Mouse (Mus musculus) spleen, postnatal 14 days (tissue): ENCODE results near the gene Slc39a7.
A peak's percentile ranks its signal among the peaks of the same experiment; 100 is the strongest.

ENCODE experiments used
- DNase-seq, 2 experiments: peaks; one replicate each; pipeline ENCODE4 v3.0.0; 2021 to 2022; ENCODE audit warnings: low spot score in 2 of 2

Slc39a7 gene

GRCm38 (mm10) chr17:34031465-34032173 lies at the start of gene Slc39a7, which contains the start of gene Rxrb:
Gene Slc39a7 (minus strand): TSS chr17:34031682.
Gene Rxrb (plus strand): TSS chr17:34031812.
- DNase-seq, result peak; percentile 99 to 100

DNA sequence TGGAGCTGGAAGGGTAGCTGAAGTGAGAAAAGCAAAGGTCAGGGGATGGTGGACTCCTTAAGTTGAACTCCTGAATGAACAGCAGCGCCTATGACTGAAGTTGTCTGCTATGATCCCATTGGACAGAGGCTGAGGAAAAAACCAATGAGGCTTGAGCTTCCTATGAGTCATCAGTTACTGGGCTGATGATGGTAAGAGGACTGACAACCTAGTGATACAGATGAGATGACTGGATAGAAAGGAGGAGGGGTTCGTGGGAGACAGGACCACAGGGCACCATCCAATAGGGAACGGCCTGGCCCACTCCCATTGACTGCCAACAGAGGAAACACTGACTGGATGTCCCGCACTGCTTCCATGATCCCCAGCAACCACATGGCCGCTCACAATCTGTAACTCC lies 48.1 kb upstream of the Slc39a7 start:
- DNase-seq, result no peak

DNA sequence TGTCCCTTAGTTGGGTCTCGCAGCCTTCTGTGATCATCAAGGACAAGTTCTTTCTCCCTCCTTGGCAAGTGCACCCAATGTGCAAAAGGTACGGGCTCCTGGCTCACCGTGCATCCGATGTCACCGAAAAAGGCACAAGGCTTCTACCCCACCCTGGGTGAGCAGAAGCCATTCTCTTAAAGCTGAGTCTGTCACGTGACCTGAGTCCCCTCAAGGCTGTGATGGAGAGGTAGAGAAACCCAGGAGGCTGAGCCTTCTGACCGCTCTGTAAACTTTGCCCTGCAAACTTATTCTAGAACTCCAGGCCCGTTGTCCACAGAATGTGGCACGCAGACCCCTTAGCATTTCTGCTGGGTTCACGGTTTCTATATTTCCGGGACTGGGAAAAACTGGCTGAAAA lies 47.5 kb upstream of the Slc39a7 start:
- DNase-seq, result no peak

- DNase-seq, result no peak
These were observed 46.7 kb upstream of the Slc39a7 start for GRCm38 (mm10) chr17:34078148-34078547.

- peak; percentile 43 to 70 for DNase-seq
These were observed 46.1 kb upstream of the Slc39a7 start for GRCm38 (mm10) chr17:34077549-34077948.

DNA sequence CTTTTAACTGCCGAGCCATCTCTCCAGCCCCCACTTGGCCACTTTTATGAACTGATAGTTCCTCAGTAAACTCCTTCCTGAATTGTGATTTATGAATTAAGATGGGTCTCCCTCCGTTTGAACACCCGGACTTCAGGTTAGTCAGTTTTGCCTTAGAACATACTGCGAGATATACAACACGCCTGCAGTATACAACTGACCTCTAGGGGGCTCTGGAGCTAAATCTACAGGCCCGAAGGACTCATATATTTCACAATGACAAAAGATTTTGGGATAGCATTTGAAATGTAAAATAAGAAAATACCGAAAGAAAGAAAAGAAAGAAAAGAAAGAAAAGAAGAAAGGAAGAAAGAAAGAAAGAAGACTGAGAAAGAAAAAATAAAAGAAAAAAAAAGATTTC lies 43.8 kb upstream of the Slc39a7 start:
- peak; percentile 43 to 71 for DNase-seq

DNA sequence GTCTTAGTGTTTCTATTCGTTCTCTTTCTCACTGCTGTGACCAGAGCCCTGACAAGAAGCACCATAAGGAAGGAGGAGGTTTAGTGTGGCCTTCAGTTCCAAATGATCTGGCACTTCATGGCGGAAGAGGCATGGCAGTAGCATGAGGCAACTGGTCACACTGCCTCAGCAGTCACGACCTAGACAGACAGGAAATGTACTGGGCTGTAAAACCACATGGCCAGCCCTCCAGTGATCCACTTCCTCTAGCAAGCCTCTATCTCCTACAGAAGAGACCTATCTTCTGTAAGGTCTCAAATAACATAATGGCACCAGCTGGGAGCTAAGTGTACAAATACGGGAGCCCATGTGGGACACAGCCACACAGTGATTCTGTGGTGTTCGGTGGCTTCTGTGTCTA lies 40.6 kb upstream of the Slc39a7 start:
- no peak for DNase-seq

DNA sequence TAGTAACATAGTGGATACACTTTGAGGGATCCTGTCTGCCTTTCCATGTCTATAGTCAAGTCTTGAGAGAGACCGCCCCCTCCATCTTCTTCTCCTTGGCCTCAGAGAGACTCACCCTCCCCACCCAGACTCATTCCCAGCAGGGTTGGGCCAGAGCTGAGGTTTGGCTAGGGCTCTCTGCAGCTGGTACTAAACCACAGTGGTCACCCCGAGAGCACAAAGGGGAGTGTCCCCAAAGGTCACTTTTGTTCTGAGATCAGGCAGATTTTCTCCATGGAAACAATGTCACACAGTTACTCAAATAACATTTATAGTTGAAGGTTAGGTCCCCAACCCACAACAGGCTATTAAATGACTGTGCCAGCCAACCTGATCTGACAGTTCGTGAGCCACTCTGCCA lies 37.4 kb upstream of the Slc39a7 start:
- no peak for DNase-seq

- no peak for DNase-seq
These were observed 25.7 kb upstream of the Slc39a7 start for GRCm38 (mm10) chr17:34057224-34057623.

DNA sequence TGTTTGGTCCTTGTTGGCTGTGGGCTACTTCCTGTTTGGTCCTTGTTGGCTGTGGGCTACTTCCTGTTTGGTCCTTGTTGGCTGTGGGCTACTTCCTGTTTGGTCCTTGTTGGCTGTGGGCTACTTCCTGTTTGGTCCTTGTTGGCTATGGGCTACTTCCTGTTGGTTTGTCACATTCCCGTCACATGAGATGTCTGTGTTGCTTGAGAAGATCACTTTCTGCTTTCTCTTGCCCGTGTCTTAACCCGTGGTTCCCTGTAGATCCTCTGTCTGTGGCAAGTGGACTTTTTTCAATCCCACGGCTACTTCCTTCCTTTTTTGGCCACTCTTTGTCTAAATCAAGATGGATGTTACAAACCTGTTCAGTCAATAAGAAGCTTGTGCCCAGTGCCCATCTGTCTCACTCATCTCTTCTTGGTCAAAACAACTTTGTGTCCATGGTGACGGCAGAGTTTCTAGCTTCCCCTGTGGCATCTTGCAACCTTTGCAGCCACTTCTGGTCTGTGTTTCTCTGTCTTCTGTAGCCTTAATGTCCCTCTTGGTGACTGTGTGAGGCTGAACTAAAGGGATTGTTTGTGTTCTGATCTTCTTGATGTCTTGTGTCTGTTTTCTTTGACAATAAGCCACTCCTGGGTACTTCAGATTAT lies 16.0 kb upstream of the Slc39a7 start:
- DNase-seq, result no peak

GRCm38 (mm10) chr17:34045941-34046340 lies 14.5 kb upstream of the Slc39a7 start:
- no peak for DNase-seq

DNA sequence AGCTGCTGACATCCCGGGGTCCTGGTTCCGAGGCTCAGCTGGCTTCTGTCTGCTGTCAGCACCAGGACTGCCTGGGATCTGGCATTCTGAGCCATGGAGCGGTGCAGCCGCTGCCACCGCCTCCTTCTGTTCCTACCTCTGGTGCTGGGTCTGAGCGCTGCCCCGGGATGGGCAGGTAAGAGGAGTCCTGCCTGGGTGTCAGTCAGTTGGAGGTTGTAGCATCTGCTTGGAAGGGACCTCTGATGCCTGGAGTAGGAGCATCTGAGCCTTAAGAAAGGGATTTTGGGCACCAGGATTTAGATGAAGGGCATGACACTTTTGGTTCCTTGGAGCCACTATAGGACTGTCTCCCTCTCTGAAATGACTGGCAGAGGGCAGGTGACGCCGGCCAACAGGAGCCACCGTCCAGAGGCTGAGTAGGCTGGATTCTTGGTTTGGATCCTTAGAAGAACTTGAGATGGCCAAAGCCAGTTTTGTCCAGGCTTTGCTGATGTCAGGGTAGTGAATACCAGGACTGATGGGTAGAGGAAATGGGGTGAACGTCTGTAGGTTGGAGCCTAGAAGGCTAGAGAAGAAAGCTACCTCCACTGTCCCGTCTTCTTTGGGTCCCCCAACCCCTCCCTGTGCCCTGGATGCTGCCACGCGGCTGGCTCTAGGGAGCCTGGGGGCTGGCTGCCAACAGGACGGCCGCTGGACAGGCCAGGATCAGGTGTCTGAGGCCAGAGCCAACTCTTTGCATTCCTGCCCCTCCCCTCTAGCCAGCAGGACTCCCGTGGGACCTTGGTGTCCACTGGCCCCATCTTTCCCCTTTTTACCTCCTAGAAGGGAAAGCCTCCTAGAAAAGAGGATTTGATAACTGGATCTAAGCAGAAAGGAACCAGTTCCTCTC lies 8.3 kb upstream of the Slc39a7 start:
- DNase-seq, result no peak

DNA sequence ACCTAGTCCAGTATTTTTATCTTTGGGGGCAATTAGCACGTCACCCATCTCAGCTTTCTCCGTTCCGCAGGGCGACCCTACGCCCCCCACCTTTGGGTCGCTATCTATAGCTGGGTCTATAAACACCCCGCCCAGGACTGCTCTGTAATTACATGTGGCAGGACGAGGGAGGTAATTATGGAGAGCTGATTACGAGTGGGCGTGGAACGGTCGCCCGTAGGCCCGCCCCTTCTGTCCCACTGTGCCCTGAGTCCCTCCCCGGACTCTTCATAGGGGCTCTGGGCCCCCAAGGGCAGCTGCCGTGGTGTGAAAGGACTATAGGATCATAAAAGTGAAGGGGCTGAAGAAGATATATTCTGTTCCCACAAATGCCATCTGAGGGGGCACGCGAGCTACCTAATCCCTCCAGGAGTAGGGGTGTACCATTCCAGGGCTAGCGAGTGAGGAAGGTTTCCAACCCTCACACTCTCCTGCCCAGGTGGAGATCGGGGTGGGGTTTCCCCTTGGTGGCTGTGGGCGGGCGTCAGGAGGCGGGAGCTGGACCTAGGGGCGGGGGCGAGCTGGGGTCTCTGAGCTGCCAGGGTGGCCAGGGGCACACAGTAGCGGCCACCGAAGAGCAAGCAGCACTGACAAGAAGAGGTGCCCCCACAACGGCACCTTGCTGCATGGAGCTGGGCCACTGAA lies 7.5 kb upstream of the Slc39a7 start, which contains the start of gene Col11a2:
TSS of gene Col11a2 (plus strand) at position 560 of the 684 bp plus-strand sequence.
- DNase-seq, result no peak

- DNase-seq, result no peak
These were observed 7.0 kb upstream of the Slc39a7 start for GRCm38 (mm10) chr17:34038440-34038839.

DNA sequence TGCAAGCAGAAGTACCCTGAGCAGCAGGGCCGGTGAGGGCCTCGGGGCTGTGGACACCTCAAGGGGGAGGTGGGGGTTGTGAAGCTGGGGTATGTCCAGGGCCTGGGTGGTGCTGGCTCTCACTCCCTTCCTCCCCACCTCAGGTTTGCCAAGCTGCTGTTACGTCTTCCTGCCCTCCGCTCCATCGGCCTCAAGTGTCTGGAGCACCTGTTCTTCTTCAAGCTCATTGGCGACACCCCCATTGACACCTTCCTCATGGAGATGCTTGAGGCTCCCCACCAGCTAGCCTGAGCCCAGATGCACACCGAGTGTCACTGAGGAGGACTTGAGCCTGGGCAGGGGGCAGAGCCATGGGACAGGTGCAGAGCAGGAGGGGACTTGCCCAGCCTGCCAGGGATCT lies 5.8 kb upstream of the Slc39a7 start:
- no peak for DNase-seq

GRCm38 (mm10) chr17:34036647-34037046 lies 5.2 kb upstream of the Slc39a7 start:
- no peak for DNase-seq

DNA sequence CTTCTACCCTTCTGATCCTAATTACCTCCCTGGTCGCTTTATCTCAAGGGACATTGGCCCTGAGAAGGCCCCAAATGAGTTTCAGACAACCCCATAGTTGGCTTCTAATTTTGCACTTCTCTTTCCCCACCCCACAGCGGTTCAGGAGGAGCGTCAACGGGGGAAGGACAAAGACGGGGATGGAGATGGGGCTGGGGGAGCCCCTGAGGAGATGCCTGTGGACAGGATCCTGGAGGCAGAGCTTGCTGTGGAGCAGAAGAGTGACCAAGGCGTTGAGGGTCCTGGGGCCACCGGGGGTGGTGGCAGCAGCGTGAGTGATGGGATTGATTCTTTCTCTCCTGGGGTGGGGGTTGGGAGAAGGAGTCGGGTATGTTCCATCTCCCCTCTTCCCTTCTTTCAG lies 4.0 kb upstream of the Slc39a7 start:
- no peak for DNase-seq

- peak; percentile 61 to 79 for DNase-seq
These were observed 2.6 kb upstream of the Slc39a7 start for GRCm38 (mm10) chr17:34034064-34034463.

DNA sequence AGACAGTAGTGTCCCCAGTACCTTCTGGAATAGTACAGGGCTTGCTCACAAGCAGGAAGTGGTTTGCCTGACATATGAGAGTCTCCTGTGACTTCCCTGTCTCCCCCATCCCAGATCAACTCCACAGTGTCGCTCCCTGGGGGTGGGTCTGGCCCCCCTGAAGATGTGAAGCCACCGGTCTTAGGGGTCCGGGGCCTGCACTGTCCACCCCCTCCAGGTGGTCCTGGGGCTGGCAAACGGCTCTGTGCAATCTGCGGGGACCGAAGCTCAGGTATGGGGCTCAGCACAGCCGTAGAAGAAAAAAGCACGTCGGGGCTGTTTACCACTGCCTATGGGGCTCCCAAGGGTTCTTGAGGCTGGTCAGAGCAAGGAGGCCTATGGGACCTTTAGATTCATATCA lies 2.0 kb upstream of the Slc39a7 start:
- DNase-seq, result no peak

DNA sequence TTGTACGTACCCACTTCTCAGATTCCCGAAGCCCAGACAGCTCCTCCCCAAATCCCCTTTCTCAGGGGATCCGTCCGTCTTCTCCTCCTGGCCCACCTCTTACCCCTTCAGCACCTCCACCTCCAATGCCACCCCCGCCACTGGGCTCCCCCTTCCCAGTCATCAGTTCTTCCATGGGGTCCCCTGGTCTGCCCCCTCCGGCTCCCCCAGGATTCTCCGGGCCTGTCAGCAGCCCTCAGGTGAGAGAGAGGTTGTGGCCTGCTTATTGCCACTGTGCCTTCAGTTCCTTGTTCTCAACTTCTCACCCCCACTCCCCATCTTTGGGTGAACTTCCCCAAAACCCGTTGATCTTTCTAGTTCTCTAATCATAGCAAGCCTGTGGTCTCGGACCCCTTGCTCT lies 1.3 kb upstream of the Slc39a7 start:
- DNase-seq, result no peak

DNA sequence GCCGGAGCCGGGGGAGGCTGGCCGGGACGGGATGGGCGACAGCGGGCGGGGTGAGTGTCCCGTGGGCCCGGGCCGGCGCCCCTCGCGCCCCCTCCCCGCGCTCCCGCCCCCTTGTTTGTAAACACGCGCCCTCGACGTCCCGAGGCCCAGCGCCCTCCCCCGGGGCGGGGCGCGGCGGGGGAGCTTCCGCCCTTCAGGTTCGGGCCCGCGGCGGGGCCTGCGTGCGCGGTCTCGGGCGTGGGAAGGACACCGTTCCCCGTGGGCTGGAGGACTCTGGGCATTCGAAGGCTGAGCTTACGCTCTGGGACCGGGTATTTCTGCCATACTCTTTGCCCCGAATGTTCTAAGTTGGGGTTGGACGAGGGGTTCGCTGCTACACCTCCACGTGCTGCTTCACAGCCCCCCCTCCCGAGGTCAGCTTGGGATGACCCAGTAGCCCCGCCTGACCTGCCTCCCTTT lies 721 bp upstream of the Slc39a7 start:
- DNase-seq, result peak; percentile 54 to 67

GRCm38 (mm10) chr17:34030861-34031326 lies 588 bp downstream of the Slc39a7 start:
- DNase-seq, result no peak
